Mouse (Mus musculus) neural tube, embryonic 11.5 days (tissue): ENCODE results near the gene Mn1. TPM values are rescaled to one million over a fixed set of nuclear protein-coding genes. Genes with fewer than 3 reads are reported as not detected.

ENCODE experiments used
- ATAC-seq: fragments of 200-750 bp; cut with Nextera tagmentation; 2 replicates; pipeline ENCODE4 v1.8.0; 2017; ENCODE audit warnings: moderate number of reproducible peaks, mild to moderate bottlenecking, moderate TSS enrichment, moderate library complexity; ENCODE audit not compliant: insufficient read depth, low FRiP score, low TSS enrichment
- DNase-seq: peaks from one replicate; pipeline ENCODE4 v3.0.0-alpha.2; 2015; ENCODE audit warnings: low spot score
- H3K27ac ChIP-seq: fragments of 300-500 bp; sonication (generic); 2 replicates; pipeline ENCODE4 v1.5.1; 2014; ENCODE audit warnings: low read depth, mild to moderate bottlenecking, low read length
- H3K27me3 ChIP-seq: fragments of 300-500 bp; sonication (generic); 2 replicates; pipeline ENCODE4 v1.6.1; 2014; ENCODE audit warnings: mild to moderate bottlenecking, low read length, mixed read lengths; ENCODE audit not compliant: control insufficient read depth, insufficient read depth
- H3K36me3 ChIP-seq: fragments of 300-500 bp; sonication (generic); 2 replicates; pipeline ENCODE4 v1.6.1; 2014; ENCODE audit warnings: mild to moderate bottlenecking, low read length, moderate library complexity, mixed read lengths; ENCODE audit not compliant: control insufficient read depth, insufficient read depth
- H3K4me1 ChIP-seq: fragments of 300-500 bp; sonication (generic); 2 replicates; pipeline ENCODE4 v1.6.1; 2014; ENCODE audit warnings: low read length, mixed read lengths; ENCODE audit not compliant: control insufficient read depth, insufficient read depth
- H3K4me2 ChIP-seq: fragments of 300-500 bp; sonication (generic); 2 replicates; pipeline ENCODE4 v1.6.1; 2014; ENCODE audit warnings: low read depth, mild to moderate bottlenecking, moderate library complexity
- H3K4me3 ChIP-seq: fragments of 300-500 bp; sonication (generic); 2 replicates; pipeline ENCODE4 v1.5.1; 2014; ENCODE audit warnings: low read depth, low read length
- H3K9ac ChIP-seq: fragments of 300-500 bp; sonication (generic); 2 replicates; pipeline ENCODE4 v1.6.1; 2014; ENCODE audit warnings: mild to moderate bottlenecking, low read length
- H3K9me3 ChIP-seq: fragments of 300-500 bp; sonication (generic); 2 replicates; pipeline ENCODE4 v1.6.1; 2016; ENCODE audit warnings: low read length; ENCODE audit not compliant: control insufficient read depth
- WGBS: fragments of 180-500 bp; shearing (Covaris S2); extraction: QIAGEN DNeasy Blood & Tissue Kit; methylation state at CpG from one replicate; pipeline ENCODE4 v1.1.7; 2014; 5-methylcytosine and 5-hydroxymethylcytosine counted together
- polyA plus RNA-seq: library from polyadenylated mRNA; unstranded; fragments of >200 nt; fragmentation: Nextera tagmentation; extraction: Ambion mirVana; gene quantifications from 2 replicates; pipeline ENCODE4 v1.2.1, GENCODE M21; 2014

The Mn1 gene
- polyA plus RNA-seq, 1 experiment from 2014 or later = 25.6 TPM

DNA sequence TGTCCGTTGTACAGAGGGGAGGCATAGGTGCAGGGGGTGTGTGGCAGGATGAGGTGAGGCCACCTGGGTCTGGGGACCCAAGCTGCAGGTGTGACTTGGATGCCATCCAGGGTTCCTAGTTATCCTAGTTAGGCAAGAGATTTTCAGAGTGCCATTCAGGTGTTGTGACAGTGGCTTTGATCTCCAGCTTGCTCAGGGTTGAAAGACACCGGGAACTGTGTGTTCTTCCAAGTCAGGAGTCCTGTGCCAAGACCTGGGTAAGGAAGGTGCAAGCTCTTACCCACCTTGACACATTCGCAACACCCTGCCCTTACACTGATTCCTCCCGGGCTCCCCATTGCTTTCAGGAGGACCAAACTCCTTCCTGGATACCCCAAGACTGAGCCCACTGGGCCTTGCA, 27.2 kb downstream of the Mn1 start:
- no peak overlapping the region for H3K9ac ChIP-seq
- no peaks in the 10 kb centered on the region for H3K9me3 ChIP-seq
- DNase-seq (no peak), ATAC-seq (no peak)
- 0 out of 2 replicates have a peak, but pooled peaks cover 4% of the 10 kb centered on the region for H3K36me3 ChIP-seq
- 88% methylated on average over 4 of the region's 4 CpGs for WGBS
- no peak overlapping the region for H3K4me2 ChIP-seq
- H3K27ac ChIP-seq = no peak overlapping the region
- H3K4me1 ChIP-seq = peaks cover 9% of the 10 kb centered on the region; the same call in 1 of the 2 replicates
- H3K27me3 ChIP-seq = no peaks in the 10 kb centered on the region
- H3K4me3 ChIP-seq = no peak overlapping the region

DNA sequence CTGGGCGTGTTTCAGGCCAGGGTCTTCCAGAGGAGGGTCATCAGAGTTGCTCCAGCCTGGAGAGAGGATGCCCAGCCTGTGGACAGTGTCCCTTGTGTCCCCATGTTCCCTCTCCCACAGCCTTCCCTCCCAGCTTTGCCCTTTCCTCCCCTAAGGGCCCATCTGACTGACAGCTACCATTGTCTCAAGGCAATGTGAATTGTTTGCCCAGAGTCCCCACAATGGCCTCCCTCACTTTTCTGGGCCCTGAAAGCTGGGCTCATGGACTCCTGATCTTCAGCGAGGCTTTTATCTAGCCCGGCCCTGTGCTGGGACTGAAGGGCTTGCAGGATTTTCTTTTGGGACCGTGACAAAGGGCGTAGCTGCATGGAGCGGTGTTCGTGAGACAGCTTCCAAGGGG, 29.5 kb downstream of the Mn1 start:
- WGBS = 39% methylated on average over 7 of the region's 7 CpGs
- H3K27ac ChIP-seq = no peak overlapping the region
- no peak for ATAC-seq
- H3K9ac ChIP-seq = no peak overlapping the region
- DNase-seq = peak; percentile 36
- H3K4me3 ChIP-seq = no peak overlapping the region
- no peaks in the 10 kb centered on the region for H3K9me3 ChIP-seq
- 0 out of 2 replicates have a peak, but pooled peaks cover 2% of the 10 kb centered on the region for H3K36me3 ChIP-seq
- H3K4me2 ChIP-seq = no peak overlapping the region
- peaks cover 9% of the 10 kb centered on the region; the same call in 1 of the 2 replicates for H3K4me1 ChIP-seq
- no peaks in the 10 kb centered on the region for H3K27me3 ChIP-seq

DNA sequence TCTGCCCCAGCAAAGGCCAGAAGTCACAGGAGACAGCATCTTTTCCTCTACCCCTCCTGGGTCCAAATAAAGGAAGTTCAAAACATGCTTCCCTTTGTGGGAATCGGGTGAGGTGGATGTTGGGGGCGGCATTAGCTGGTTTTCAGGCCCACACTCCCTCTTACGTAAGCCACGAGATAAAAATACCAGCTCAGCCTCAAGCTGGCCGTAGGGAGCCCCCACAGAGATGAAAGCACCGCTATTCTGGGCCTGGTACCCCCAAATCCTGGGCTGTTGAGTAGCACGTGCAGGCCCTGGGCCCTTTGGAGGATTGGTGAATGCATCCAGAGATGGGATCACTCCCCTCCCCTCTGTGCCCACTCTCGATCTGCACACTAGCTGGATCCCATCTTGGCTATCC, 32.5 kb downstream of the Mn1 start:
- DNase-seq = no peak
- no peak for ATAC-seq
- 0 out of 2 replicates have a peak overlapping the region, but pooled peaks have one; percentile 24 for H3K9ac ChIP-seq
- 66% methylated on average over 8 of the region's 8 CpGs for WGBS
- no peaks in the 10 kb centered on the region for H3K27me3 ChIP-seq
- no peak overlapping the region for H3K4me3 ChIP-seq
- no peak overlapping the region for H3K27ac ChIP-seq
- peaks cover 9% of the 10 kb centered on the region; the same call in 1 of the 2 replicates for H3K4me1 ChIP-seq
- 0 out of 2 replicates have a peak, but pooled peaks cover 2% of the 10 kb centered on the region for H3K36me3 ChIP-seq
- H3K4me2 ChIP-seq = no peak overlapping the region
- no peaks in the 10 kb centered on the region for H3K9me3 ChIP-seq

GRCm38 (mm10) chr5:111454240-111454639, 37.1 kb downstream of the Mn1 start:
- H3K36me3 ChIP-seq = peaks cover 10% of the 10 kb centered on the region; the same call in 1 of the 2 replicates
- no peak overlapping the region for H3K27ac ChIP-seq

DNA sequence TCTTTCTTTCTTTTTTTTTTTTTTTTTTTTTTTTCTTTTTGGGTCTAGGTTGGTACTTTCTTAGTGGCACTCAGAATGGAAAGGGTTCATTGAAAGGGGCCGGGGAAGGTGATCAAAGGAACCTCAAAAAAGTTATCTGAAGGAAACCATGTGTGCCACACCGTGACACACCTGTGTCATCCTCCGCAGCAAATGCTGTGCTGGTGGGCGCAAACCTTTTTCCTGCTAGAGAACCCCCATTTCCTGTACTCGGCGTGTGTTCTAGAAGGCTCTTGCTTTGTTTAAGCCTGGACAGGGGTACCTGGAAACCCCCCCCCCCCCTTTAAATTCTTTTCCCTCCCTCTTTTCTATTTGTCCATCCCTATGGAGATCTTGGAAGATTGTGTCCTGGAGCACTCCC, 37.7 kb downstream of the Mn1 start:
- Histone ChIP-seq H3K9me3 (no peaks in the 10 kb centered on the region), H3K4me2 (no peak overlapping the region), H3K9ac (no peak overlapping the region), H3K27ac (no peak overlapping the region), H3K36me3 (peaks cover 10% of the 10 kb centered on the region; the same call in 1 of the 2 replicates), H3K4me1 (no peaks in the 10 kb centered on the region; the same call in 1 of the 2 replicates), H3K4me3 (no peak overlapping the region), H3K27me3 (no peaks in the 10 kb centered on the region)
- ATAC-seq (no peak), DNase-seq (no peak)
- WGBS = 91% methylated on average over 6 of the region's 6 CpGs

More at GRCm38 (mm10) chr5:111454240-111454639, 37.1 kb downstream of the Mn1 start:
- no peak overlapping the region for H3K4me2 ChIP-seq
- ATAC-seq (no peak), DNase-seq (no peak)
- H3K4me1 ChIP-seq = no peaks in the 10 kb centered on the region; the same call in 1 of the 2 replicates
- H3K27me3 ChIP-seq = no peaks in the 10 kb centered on the region
- WGBS = 97% methylated on average over 5 of the region's 5 CpGs
- no peak overlapping the region for H3K4me3 ChIP-seq
- H3K9ac ChIP-seq = no peak overlapping the region
- no peaks in the 10 kb centered on the region for H3K9me3 ChIP-seq

DNA sequence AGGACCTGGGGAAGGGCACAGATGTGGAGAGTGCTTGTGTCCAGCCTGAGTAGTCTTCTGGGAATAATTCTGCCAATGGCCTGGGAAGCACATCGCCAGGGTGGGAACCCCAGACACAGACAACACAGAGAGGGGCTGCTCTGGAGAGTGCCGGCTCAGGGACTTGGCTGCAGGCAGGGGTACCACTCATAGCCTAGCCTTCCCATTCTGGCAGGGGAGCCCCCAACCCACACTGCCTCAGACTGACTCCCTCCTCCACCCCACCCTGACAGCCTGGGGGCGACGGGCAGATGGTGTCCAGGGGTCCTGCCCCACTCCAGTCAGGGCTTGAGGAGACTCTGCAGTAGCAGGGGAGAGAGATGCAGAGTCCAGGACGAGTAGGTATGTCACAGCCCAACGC, 41.5 kb downstream of the Mn1 start:
- no peak for ATAC-seq

DNA sequence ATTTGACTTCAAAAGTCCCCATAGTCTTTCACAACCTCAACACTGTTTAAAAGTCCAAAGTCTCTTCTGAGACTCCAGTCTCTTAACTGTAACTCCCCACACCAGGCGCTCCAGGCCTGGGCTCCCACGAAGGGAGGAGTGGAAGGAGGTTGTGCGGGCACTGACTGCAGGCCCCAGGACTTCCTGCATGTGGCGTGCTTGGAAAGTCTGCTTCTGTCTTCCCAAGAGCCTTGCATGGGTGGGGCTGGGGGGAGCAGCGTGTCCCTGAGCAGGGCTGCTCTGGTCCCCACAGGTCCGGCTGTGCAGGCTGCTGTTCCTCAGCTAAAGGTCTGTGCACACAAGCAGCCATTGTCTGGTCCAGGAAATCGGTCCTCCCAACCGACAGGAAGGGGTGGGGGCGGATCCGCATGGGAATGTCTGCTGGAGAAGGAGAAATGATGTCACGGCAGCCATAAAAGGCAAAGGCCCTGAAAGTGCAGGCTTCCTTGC, 48.7 kb downstream of the Mn1 start:
- DNase-seq = peak; percentile 68
- Histone ChIP-seq H3K4me2 (no peak overlapping the region), H3K4me1 (peaks cover 4% of the 10 kb centered on the region; the same call in 1 of the 2 replicates), H3K36me3 (no peaks in the 10 kb centered on the region), H3K4me3 (no peak overlapping the region), H3K27ac (peak overlapping the region; percentile 60; the same call in 1 of the 2 replicates), H3K9me3 (no peaks in the 10 kb centered on the region; the same call in 1 of the 2 replicates), H3K27me3 (no peaks in the 10 kb centered on the region), H3K9ac (no peak overlapping the region)
- 41% methylated on average over 11 of the region's 11 CpGs for WGBS
- no peak for ATAC-seq

More for the DNA sequence above, 41.5 kb downstream of the Mn1 start:
- H3K4me2 ChIP-seq = no peak overlapping the region
- no peaks in the 10 kb centered on the region for H3K9me3 ChIP-seq
- no peak overlapping the region for H3K9ac ChIP-seq
- H3K27me3 ChIP-seq = no peaks in the 10 kb centered on the region
- H3K36me3 ChIP-seq = peaks cover 10% of the 10 kb centered on the region; the same call in 1 of the 2 replicates
- no peak for DNase-seq
- no peaks in the 10 kb centered on the region; the same call in 1 of the 2 replicates for H3K4me1 ChIP-seq
- H3K27ac ChIP-seq = no peak overlapping the region
- WGBS = 83% methylated on average over 6 of the region's 6 CpGs
- no peak overlapping the region for H3K4me3 ChIP-seq

GRCm38 (mm10) chr5:111466429-111466828, 49.3 kb downstream of the Mn1 start:
- Histone ChIP-seq H3K4me2 (no peak overlapping the region), H3K4me3 (no peak overlapping the region), H3K4me1 (peaks cover 4% of the 10 kb centered on the region; the same call in 1 of the 2 replicates), H3K27ac (no peak overlapping the region), H3K36me3 (no peaks in the 10 kb centered on the region), H3K27me3 (no peaks in the 10 kb centered on the region), H3K9me3 (no peaks in the 10 kb centered on the region; the same call in 1 of the 2 replicates), H3K9ac (no peak overlapping the region)
- ATAC-seq (no peak), DNase-seq (no peak)
- 78% methylated on average over 9 of the region's 9 CpGs for WGBS

DNA sequence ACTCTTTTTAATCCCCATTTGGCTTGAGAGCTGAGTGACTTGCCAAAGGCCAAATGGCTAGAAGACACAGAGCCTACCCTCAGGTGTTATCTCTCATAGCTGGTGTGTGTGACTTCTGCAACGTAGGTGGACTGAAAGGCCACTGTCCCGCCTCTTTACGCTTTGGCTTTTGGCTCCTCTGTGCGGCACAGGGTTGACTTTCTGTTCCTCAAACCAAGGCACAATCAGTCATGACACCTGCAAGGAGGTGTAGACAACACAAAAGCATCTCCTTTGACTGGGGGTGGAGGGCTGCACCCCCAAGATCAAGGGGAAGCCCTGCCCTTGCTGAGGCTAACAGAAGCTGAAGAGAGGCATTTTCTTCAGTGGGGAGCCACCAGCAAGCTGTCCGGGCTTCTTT, 50.5 kb downstream of the Mn1 start:
- DNase-seq (no peak), ATAC-seq (no peak)
- H3K4me1 ChIP-seq = peaks cover 4% of the 10 kb centered on the region; the same call in 1 of the 2 replicates
- H3K9ac ChIP-seq = no peak overlapping the region
- H3K9me3 ChIP-seq = no peaks in the 10 kb centered on the region; the same call in 1 of the 2 replicates
- H3K4me3 ChIP-seq = no peak overlapping the region
- 62% methylated on average over 5 of the region's 5 CpGs for WGBS
- no peak overlapping the region for H3K4me2 ChIP-seq
- no peaks in the 10 kb centered on the region for H3K27me3 ChIP-seq
- H3K36me3 ChIP-seq = no peaks in the 10 kb centered on the region
- no peak overlapping the region for H3K27ac ChIP-seq
